Mouse (Mus musculus) forebrain, embryonic 11.5 days (tissue): ENCODE results near the gene Ttc9c. TPM values are rescaled to one million over a fixed set of nuclear protein-coding genes. Genes with fewer than 3 reads are reported as not detected.

Source experiments
- ATAC-seq: fragments of 200-750 bp; cut with Nextera tagmentation; replicated peaks from 2 replicates; pipeline ENCODE4 v1.8.0; 2017; ENCODE audit warnings: moderate TSS enrichment; ENCODE audit not compliant: low FRiP score
- DNase-seq: peaks from one replicate; pipeline ENCODE4 v3.0.0-alpha.2; 2017; ENCODE audit warnings: low spot score
- H3K27ac ChIP-seq: fragments of 300-500 bp; sonication (generic); 2 replicates; pipeline ENCODE4 v1.5.1; 2014; ENCODE audit warnings: low read depth, low read length
- H3K27me3 ChIP-seq: fragments of 300-500 bp; sonication (generic); 2 replicates; pipeline ENCODE4 v1.6.1; 2014; ENCODE audit warnings: mild to moderate bottlenecking, low read length, mixed read lengths; ENCODE audit not compliant: control insufficient read depth, insufficient read depth
- H3K36me3 ChIP-seq: fragments of 300-500 bp; sonication (generic); 2 replicates; pipeline ENCODE4 v1.6.1; 2014; ENCODE audit warnings: mild to moderate bottlenecking, low read length, moderate library complexity, mixed read lengths; ENCODE audit not compliant: control insufficient read depth, insufficient read depth
- H3K4me1 ChIP-seq: fragments of 300-500 bp; sonication (generic); replicated peaks from 2 replicates; pipeline ENCODE4 v1.6.1; 2014; ENCODE audit warnings: low read length, mixed read lengths; ENCODE audit not compliant: control insufficient read depth, insufficient read depth
- H3K4me2 ChIP-seq: fragments of 300-500 bp; sonication (generic); 2 replicates; pipeline ENCODE4 v1.6.1; 2014; ENCODE audit warnings: low read depth, mild to moderate bottlenecking, low read length, moderate library complexity, mixed read lengths; ENCODE audit not compliant: severe bottlenecking
- H3K4me3 ChIP-seq: fragments of 300-500 bp; sonication (generic); 2 replicates; pipeline ENCODE4 v1.5.1; 2014; ENCODE audit warnings: low read depth, low read length
- H3K9ac ChIP-seq: fragments of 300-500 bp; sonication (generic); 2 replicates; pipeline ENCODE4 v1.6.1; 2014; ENCODE audit warnings: low read length
- H3K9me3 ChIP-seq: fragments of 300-500 bp; sonication (generic); 2 replicates; pipeline ENCODE4 v1.6.1; 2016; ENCODE audit warnings: low read length, mixed read lengths; ENCODE audit not compliant: control insufficient read depth
- WGBS: fragments of 180-500 bp; shearing (Covaris S2); extraction: QIAGEN DNeasy Blood & Tissue Kit; methylation state at CpG from one replicate; pipeline ENCODE4 v1.1.7; 2014; 5-methylcytosine and 5-hydroxymethylcytosine counted together
- polyA plus RNA-seq: library from polyadenylated mRNA; unstranded; fragments of >200 nt; fragmentation: Nextera tagmentation; extraction: Ambion mirVana; gene quantifications from 2 replicates; pipeline ENCODE4 v1.2.1, GENCODE M21; 2014

Gene Ttc9c
- polyA plus RNA-seq, 1 experiment from 2014 or later, result 80.8 TPM

DNA sequence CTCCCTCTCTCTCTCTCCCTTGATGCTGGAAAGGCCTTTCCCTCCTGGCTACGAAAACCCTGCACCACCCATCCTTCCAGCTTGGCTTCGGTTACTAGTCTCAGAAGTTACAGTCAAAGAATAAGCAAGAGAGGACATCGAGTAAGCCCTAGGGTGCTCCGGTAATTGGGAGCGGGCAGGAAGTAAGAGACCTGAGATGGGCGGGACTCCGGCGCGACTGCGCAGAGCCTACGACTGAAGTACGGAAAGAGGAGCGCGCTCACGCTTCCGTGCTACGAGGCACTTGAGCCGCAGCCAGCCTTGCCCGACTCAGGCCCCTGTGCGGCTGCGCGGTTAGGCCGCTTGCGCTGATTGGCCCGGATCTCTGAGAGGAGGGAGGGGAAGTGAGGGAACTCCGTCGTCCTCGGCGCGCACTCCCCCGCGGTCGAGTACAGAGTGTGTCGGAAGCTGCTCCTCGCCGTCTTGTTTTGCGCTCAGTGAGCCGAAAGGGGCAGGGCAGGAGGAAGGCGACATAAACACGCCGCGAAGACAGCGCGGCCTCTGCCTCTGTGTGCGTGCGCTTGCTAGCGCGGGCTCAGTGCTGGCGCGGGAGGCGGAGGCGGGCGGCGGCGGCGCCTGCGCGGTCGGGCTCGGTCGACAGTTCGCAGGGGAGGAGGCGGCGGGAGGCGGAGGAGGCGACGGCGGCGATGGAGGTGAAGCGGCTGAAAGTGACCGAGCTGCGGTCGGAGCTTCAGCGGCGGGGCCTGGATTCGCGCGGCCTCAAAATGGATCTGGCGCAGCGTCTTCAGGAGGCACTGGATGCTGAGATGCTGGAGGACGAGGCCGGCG is 677 bp upstream of the Ttc9c start, which contains the start of gene Hnrnpul2:
Gene Hnrnpul2 (plus strand): TSS at position 415 of the 828 bp plus-strand sequence.
- WGBS, result under 1% methylated on average over 83 of the region's 83 CpGs
- ATAC-seq, result peak; percentile 96
- Histone ChIP-seq H3K4me2 (peak within 1 kb of the TSS; percentile 79), H3K27ac (peak within 1 kb of the TSS; percentile 99), H3K9ac (peak within 1 kb of the TSS; percentile 98), H3K4me3 (peak within 1 kb of the TSS; percentile 100), H3K36me3 (peaks cover 7% of the 10 kb centered on the region; the same call in 1 of the 2 replicates), H3K4me1 (peaks cover 20% of the 10 kb centered on the region), H3K27me3 (no peaks in the 10 kb centered on the region), H3K9me3 (no peaks in the 10 kb centered on the region)
- DNase-seq, result peak; percentile 97

DNA sequence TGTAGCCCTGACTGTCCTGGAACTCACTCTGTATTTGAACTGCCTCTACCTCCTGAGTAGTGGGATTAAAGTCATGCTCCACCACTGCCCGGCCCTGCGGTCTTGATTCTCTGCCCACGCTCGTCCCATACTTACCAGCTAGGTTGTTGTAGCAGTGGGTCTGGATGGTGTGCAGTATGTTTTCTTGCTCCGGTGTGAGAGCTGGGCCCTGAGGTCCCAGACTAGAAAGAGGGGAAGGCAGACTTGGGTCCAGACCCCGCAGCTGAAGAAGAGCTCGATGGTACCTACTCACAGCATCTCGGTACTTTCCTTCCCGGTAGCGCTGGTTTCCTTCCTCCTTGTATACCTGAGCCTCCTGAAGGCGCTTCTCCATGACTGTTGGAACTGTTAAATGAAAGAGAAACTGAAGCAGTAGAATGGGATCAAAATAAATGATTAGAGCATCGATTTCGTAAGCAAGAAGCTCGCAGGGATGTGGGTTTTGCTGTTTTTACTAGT is 783 bp downstream of the Ttc9c start:
- ATAC-seq, result no peak
- H3K4me1 ChIP-seq, result peaks cover 20% of the 10 kb centered on the region

GRCm38 (mm10) chr19:8817001-8817400 is 2.1 kb downstream of the Ttc9c start:
- ATAC-seq (no peak), DNase-seq (no peak)
- H3K27me3 ChIP-seq, result no peaks in the 10 kb centered on the region
- H3K27ac ChIP-seq, result no peak overlapping the region
- peaks cover 15% of the 10 kb centered on the region for H3K4me1 ChIP-seq
- H3K9me3 ChIP-seq, result no peaks in the 10 kb centered on the region
- peak overlapping the region; percentile 32 for H3K9ac ChIP-seq
- 0 out of 2 replicates have a peak overlapping the region, but pooled peaks have one; percentile 24 for H3K4me2 ChIP-seq
- WGBS, result 62% methylated on average over 3 of the region's 3 CpGs
- peaks cover 7% of the 10 kb centered on the region; the same call in 1 of the 2 replicates for H3K36me3 ChIP-seq
- 0 out of 2 replicates have a peak overlapping the region, but pooled peaks have one; percentile 2 for H3K4me3 ChIP-seq

More for the DNA sequence above, 783 bp downstream of the Ttc9c start:
- Histone ChIP-seq H3K27me3 (no peaks in the 10 kb centered on the region), H3K9ac (peak overlapping the region; percentile 70), H3K4me3 (peak overlapping the region; percentile 100), H3K9me3 (no peaks in the 10 kb centered on the region), H3K36me3 (peaks cover 7% of the 10 kb centered on the region; the same call in 1 of the 2 replicates), H3K27ac (peak overlapping the region; percentile 99), H3K4me2 (peak overlapping the region; percentile 79)
- 34% methylated on average over 14 of the region's 14 CpGs for WGBS
- no peak for DNase-seq

- DNase-seq, result no peak
- no peaks in the 10 kb centered on the region for H3K9me3 ChIP-seq
- 85% methylated on average over 11 of the region's 11 CpGs for WGBS
- peaks cover 13% of the 10 kb centered on the region for H3K4me1 ChIP-seq
- H3K4me3 ChIP-seq, result no peak overlapping the region
- no peaks in the 10 kb centered on the region for H3K27me3 ChIP-seq
- no peak overlapping the region for H3K27ac ChIP-seq
- no peak overlapping the region for H3K9ac ChIP-seq
- ATAC-seq, result no peak
- no peak overlapping the region for H3K4me2 ChIP-seq
- peaks cover 7% of the 10 kb centered on the region; the same call in 1 of the 2 replicates for H3K36me3 ChIP-seq
Measured at GRCm38 (mm10) chr19:8815812-8816211, 3.3 kb downstream of the Ttc9c start.

GRCm38 (mm10) chr19:8806810-8807209 is 12.3 kb downstream of the Ttc9c start:
- Histone ChIP-seq H3K27ac (no peak overlapping the region), H3K4me3 (no peak overlapping the region), H3K27me3 (no peaks in the 10 kb centered on the region), H3K4me2 (no peak overlapping the region), H3K36me3 (peaks cover 2% of the 10 kb centered on the region; the same call in 1 of the 2 replicates), H3K9me3 (no peaks in the 10 kb centered on the region), H3K4me1 (peaks cover 6% of the 10 kb centered on the region), H3K9ac (no peak overlapping the region)
- ATAC-seq (no peak), DNase-seq (no peak)
- WGBS, result 92% methylated on average over 5 of the region's 5 CpGs

GRCm38 (mm10) chr19:8803879-8804660 is 15.1 kb downstream of the Ttc9c start:
- 90% methylated on average over 11 of the region's 11 CpGs for WGBS
- no peaks in the 10 kb centered on the region; the same call in 1 of the 2 replicates for H3K36me3 ChIP-seq
- H3K27ac ChIP-seq, result 0 out of 2 replicates have a peak overlapping the region, but pooled peaks have one; percentile 7
- H3K9me3 ChIP-seq, result no peaks in the 10 kb centered on the region
- peaks cover 8% of the 10 kb centered on the region for H3K4me1 ChIP-seq
- DNase-seq (no peak), ATAC-seq (no peak)
- no peak overlapping the region for H3K9ac ChIP-seq
- no peak overlapping the region for H3K4me2 ChIP-seq
- H3K4me3 ChIP-seq, result no peak overlapping the region
- H3K27me3 ChIP-seq, result no peaks in the 10 kb centered on the region

DNA sequence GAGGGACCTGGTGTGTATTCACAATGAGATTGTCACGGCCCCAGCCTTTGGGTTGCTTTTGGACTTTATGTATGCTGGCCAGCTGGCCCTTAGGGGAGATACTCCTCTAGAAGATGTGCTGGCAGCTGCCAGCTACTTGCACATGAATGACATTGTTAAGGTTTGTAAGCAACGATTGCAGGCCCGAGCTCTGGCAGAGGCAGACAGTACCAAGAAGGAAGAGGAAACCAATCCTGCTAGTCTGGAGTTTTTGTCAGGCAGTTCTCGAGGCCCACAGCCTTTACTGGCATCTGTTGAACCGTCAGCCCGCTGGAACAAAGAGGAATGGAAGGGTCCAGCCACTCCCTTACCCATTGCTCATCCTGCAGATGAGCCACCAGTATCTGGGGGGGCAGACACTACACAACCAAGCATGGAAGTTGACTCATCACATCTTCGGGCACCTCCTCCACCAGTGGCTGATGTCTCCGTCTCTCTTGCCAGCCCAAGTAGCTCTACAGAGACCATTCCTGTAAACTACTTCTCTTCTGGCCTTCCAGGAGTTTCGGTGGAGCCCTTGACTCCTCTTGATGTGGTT is 15.8 kb downstream of the Ttc9c start:
- H3K9ac ChIP-seq, result peak overlapping the region; percentile 60; the same call in 1 of the 2 replicates
- no peak overlapping the region; the same call in 1 of the 2 replicates for H3K27ac ChIP-seq
- no peak overlapping the region for H3K4me3 ChIP-seq
- DNase-seq, result no peak
- 95% methylated on average over 9 of the region's 9 CpGs for WGBS
- peaks cover 8% of the 10 kb centered on the region for H3K4me1 ChIP-seq
- no peak for ATAC-seq
- no peaks in the 10 kb centered on the region for H3K9me3 ChIP-seq
- H3K27me3 ChIP-seq, result no peaks in the 10 kb centered on the region
- peak overlapping the region; percentile 52; the same call in 1 of the 2 replicates for H3K4me2 ChIP-seq
- H3K36me3 ChIP-seq, result no peaks in the 10 kb centered on the region; the same call in 1 of the 2 replicates
